Mouse (Mus musculus): ENCODE measurements around the gene Rnasek.

GRCm38 (mm10) chr11:70234037-70234436 is 5.6 kb downstream of the Rnasek start:
- no peak for TF ChIP-seq CEBPB (IDR thresholded peaks at IDR 0.05; ENCODE audit: insufficient read depth, poor library complexity, severe bottlenecking)
- no peak for TF ChIP-seq TCF12 (IDR thresholded peaks at IDR 0.05; ENCODE audit: insufficient read depth, poor library complexity, severe bottlenecking)
- TF ChIP-seq POLR2A (IDR thresholded peaks at IDR 0.05; ENCODE audit: insufficient read length, low read depth): no peak
- TF ChIP-seq E2F4 (IDR thresholded peaks at IDR 0.05; ENCODE audit: insufficient read depth): no peak
- no peak for TF ChIP-seq MYOD1 (IDR thresholded peaks at IDR 0.05; ENCODE audit: control insufficient read depth in 1 of 3, insufficient read length in 2 of 3, low read depth in 2 of 3)
- TF ChIP-seq MAX (IDR thresholded peaks at IDR 0.05; ENCODE audit: low read depth): no peak
- TF ChIP-seq TCF3 (IDR thresholded peaks at IDR 0.05; ENCODE audit: insufficient read length, low read depth): no peak
- TF ChIP-seq USF1 (IDR thresholded peaks at IDR 0.05; ENCODE audit: low read depth): no peak
- TF ChIP-seq SRF (IDR thresholded peaks at IDR 0.05; ENCODE audit: control insufficient read depth, insufficient read length, low read depth): no peak
- no peak for TF ChIP-seq REST (IDR thresholded peaks at IDR 0.05; ENCODE audit: insufficient read depth, insufficient read length)
